Comparison of ENCODE assay signal across 8 mouse cellular contexts in genomic region chr3:37655933-37656633, GRCm38 (mm10). TPM values are rescaled to one million over a fixed set of nuclear protein-coding genes. Genes with fewer than 3 reads are reported as not detected.
DNase-seq lines count a peak whose midpoint lies in the region; ATAC-seq and TF ChIP-seq lines count a peak whose summit lies in the region.

No protein-coding gene starts in this region.

- DNase-seq in heart, adult 18-20 months, result no peak
- DNase-seq in limb, embryonic 10.5 days (ENCODE audit: low spot score), result no peak
- no peak for DNase-seq in layer of hippocampus, adult 18-20 months (ENCODE audit: low spot score in 2 of 2)
- DNase-seq in gastrocnemius, postnatal 10 days, result no peak

- H3K9me3 ChIP-seq in heart, embryonic 12.5 days (replicated peaks), result no peaks in the 10 kb centered on the region
- no peaks in the 10 kb centered on the region for H3K9me3 ChIP-seq in E14TG2a.4 (ENCODE audit: low read length)
- no peaks in the 10 kb centered on the region for H3K9me3 ChIP-seq in embryonic facial prominence, embryonic 13.5 days
- no peaks in the 10 kb centered on the region for H3K9me3 ChIP-seq in limb, embryonic 10.5 days (replicated peaks)
- H3K9me3 ChIP-seq in neural tube, embryonic 14.5 days (ENCODE audit: control insufficient read depth, low read length), result no peaks in the 10 kb centered on the region

- 22% methylated on average over 20 of the region's 20 CpGs for WGBS in heart, embryonic 12.5 days
- 18% methylated on average over 20 of the region's 20 CpGs for WGBS in embryonic facial prominence, embryonic 13.5 days
- WGBS in limb, embryonic 10.5 days, result 28% methylated on average over 20 of the region's 20 CpGs
- 32% methylated on average over 20 of the region's 20 CpGs for WGBS in neural tube, embryonic 14.5 days

- TF ChIP-seq CTCF in E14TG2a.4 (conservative IDR thresholded peaks at IDR 0.05; ENCODE audit: low read length), result no peak

- peaks cover 42% of the 10 kb centered on the region for H3K4me1 ChIP-seq in heart, embryonic 12.5 days (replicated peaks)
- peaks cover 39% of the 10 kb centered on the region for H3K4me1 ChIP-seq in E14TG2a.4 (replicated peaks; ENCODE audit: low read depth, low read length)
- H3K4me1 ChIP-seq in embryonic facial prominence, embryonic 13.5 days, result peaks cover 34% of the 10 kb centered on the region
- H3K4me1 ChIP-seq in limb, embryonic 10.5 days, result peaks cover 51% of the 10 kb centered on the region
- H3K4me1 ChIP-seq in neural tube, embryonic 14.5 days (ENCODE audit: control insufficient read depth, insufficient read depth, low read length), result peaks cover 5% of the 10 kb centered on the region; the same call in 1 of the 2 replicates

- H3K36me3 ChIP-seq in heart, embryonic 12.5 days, result no peaks in the 10 kb centered on the region
- no peaks in the 10 kb centered on the region for H3K36me3 ChIP-seq in E14TG2a.4 (ENCODE audit: insufficient read depth, low read length)
- no peaks in the 10 kb centered on the region for H3K36me3 ChIP-seq in embryonic facial prominence, embryonic 13.5 days
- no peaks in the 10 kb centered on the region for H3K36me3 ChIP-seq in limb, embryonic 10.5 days
- no peaks in the 10 kb centered on the region for H3K36me3 ChIP-seq in neural tube, embryonic 14.5 days (ENCODE audit: control insufficient read depth, insufficient read depth, low read length)

- H3K4me3 ChIP-seq in heart, embryonic 12.5 days, result peak overlapping the region; percentile 19
- peak overlapping the region; percentile 60 for H3K4me3 ChIP-seq in E14TG2a.4 (replicated peaks; ENCODE audit: low read length)
- H3K4me3 ChIP-seq in embryonic facial prominence, embryonic 13.5 days, result peak overlapping the region; percentile 22
- H3K4me3 ChIP-seq in limb, embryonic 10.5 days, result peak overlapping the region; percentile 35
- H3K4me3 ChIP-seq in neural tube, embryonic 14.5 days (ENCODE audit: low read depth, low read length), result peak overlapping the region; percentile 12; the same call in 1 of the 2 replicates

- H3K27me3 ChIP-seq in heart, embryonic 12.5 days (replicated peaks), result peaks cover 12% of the 10 kb centered on the region
- H3K27me3 ChIP-seq in E14TG2a.4 (ENCODE audit: insufficient read depth, low read length), result peaks cover 6% of the 10 kb centered on the region
- peaks cover 19% of the 10 kb centered on the region for H3K27me3 ChIP-seq in embryonic facial prominence, embryonic 13.5 days
- peaks cover 5% of the 10 kb centered on the region; the same call in 1 of the 2 replicates for H3K27me3 ChIP-seq in limb, embryonic 10.5 days (ENCODE audit: low read depth, poor library complexity, severe bottlenecking)
- H3K27me3 ChIP-seq in neural tube, embryonic 14.5 days (ENCODE audit: control insufficient read depth, insufficient read depth, low read length), result peaks cover 6% of the 10 kb centered on the region

- H3K27ac ChIP-seq in heart, embryonic 12.5 days (ENCODE audit: poor library complexity, severe bottlenecking), result no peak overlapping the region
- H3K27ac ChIP-seq in embryonic facial prominence, embryonic 13.5 days, result no peak overlapping the region
- peak overlapping the region; percentile 74 for H3K27ac ChIP-seq in limb, embryonic 10.5 days
- H3K27ac ChIP-seq in neural tube, embryonic 14.5 days (ENCODE audit: low read depth, low read length), result no peak overlapping the region

- no peak overlapping the region for H3K9ac ChIP-seq in heart, embryonic 12.5 days
- H3K9ac ChIP-seq in embryonic facial prominence, embryonic 13.5 days, result no peak overlapping the region
- no peak overlapping the region for H3K9ac ChIP-seq in neural tube, embryonic 14.5 days (replicated peaks; ENCODE audit: low read depth, low read length)

- peak overlapping the region; percentile 55 for H3K4me2 ChIP-seq in heart, embryonic 12.5 days
- H3K4me2 ChIP-seq in embryonic facial prominence, embryonic 13.5 days, result peak overlapping the region; percentile 52
- H3K4me2 ChIP-seq in neural tube, embryonic 14.5 days (ENCODE audit: low read depth, low read length), result peak overlapping the region; percentile 40

- no peak for ATAC-seq in heart, embryonic 12.5 days (ENCODE audit: insufficient number of reproducible peaks, low FRiP score)
- no peak for ATAC-seq in embryonic facial prominence, embryonic 13.5 days (ENCODE audit: insufficient number of reproducible peaks, insufficient read depth, low FRiP score, low TSS enrichment, low read depth)
- ATAC-seq in neural tube, embryonic 14.5 days (ENCODE audit: low read depth), result peak; percentile 60

RNA-seq across cellular contexts. Expression of gene Spry1, which starts 16.3 kb away (rescaled TPM):
- 5.1 and 5.4 TPM in 2 replicates for polyA plus RNA-seq in heart, embryonic 12.5 days (2016; fragmentation: Nextera tagmentation; extraction: Ambion mirVana)
- total RNA-seq in heart, adult 18-20 months (2021), result 10 to 100 TPM; 22.8 to 25.3 TPM
- 12.6 TPM in 2 replicates for polyA plus RNA-seq in embryonic facial prominence, embryonic 13.5 days (2015; fragmentation: Nextera tagmentation; extraction: Ambion mirVana)
- polyA plus RNA-seq in limb, embryonic 10.5 days (2016; fragmentation: Nextera tagmentation; extraction: Ambion mirVana), result 28.0 and 32.6 TPM in 2 replicates
- 5.0 and 5.1 TPM in 2 replicates for polyA plus RNA-seq in neural tube, embryonic 14.5 days (2014; fragmentation: Nextera tagmentation; extraction: Ambion mirVana)
- total RNA-seq in layer of hippocampus, adult 18-20 months (2021), result 10 to 100 TPM in 1 of 2 experiments, 1 to 10 TPM in 1; 9.7 to 10.8 TPM
- 10 to 100 TPM; 51.7 to 61.1 TPM for total RNA-seq in gastrocnemius, postnatal 10 days (2021)
